Mouse (Mus musculus): ENCODE measurements around the gene Wnt8b.

DNA sequence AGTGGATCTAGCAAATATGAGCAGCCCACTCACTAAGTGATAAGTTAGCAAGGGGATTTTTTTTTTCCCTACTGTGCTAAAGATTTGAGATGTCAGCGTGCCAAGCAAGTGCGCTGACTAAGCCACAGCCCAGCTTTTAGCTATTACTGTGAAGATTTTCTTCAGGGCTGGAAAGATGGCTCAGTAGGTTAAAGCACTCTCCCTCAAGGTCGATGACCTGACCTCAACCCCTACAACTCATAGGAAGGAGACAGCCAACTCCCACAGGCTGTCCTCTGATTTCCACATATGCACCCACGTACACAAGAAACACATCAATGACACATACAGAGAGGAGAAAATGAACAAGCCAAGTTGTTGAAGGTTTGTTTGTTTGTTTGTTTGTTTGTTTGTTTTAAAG is 31.1 kb upstream of the Wnt8b start:
- TF ChIP-seq CTCF (IDR thresholded peaks at IDR 0.05; ENCODE audit: extremely low read depth, insufficient read length, insufficient replicate concordance, low read depth, low read length) (no peak), POLR2A (IDR thresholded peaks at IDR 0.05; ENCODE audit: low read depth, low read length) (no peak)

All from small intestine, adult 2 months (tissue).